Mouse (Mus musculus) ES-Bruce4 (cell line): ENCODE data around the gene Vegfb. TPM values are rescaled to one million over a fixed set of nuclear protein-coding genes. Genes with fewer than 3 reads are reported as not detected.
A peak's percentile ranks its signal among the peaks of the same experiment; 100 is the strongest.

Experiments
- H3K27ac ChIP-seq: 2 replicates; pipeline ENCODE4 v1.5.1; 2012; ENCODE audit warnings: low read length, inconsistent platforms; ENCODE audit not compliant: insufficient read depth
- H3K27me3 ChIP-seq: 2 replicates; pipeline ENCODE4 v1.6.1; 2012; ENCODE audit warnings: mild to moderate bottlenecking, low read length, inconsistent platforms; ENCODE audit not compliant: control insufficient read depth, poor library complexity, insufficient read depth, severe bottlenecking
- H3K36me3 ChIP-seq: 2 replicates; pipeline ENCODE4 v1.6.1; 2012; ENCODE audit warnings: inconsistent platforms, mild to moderate bottlenecking, low read length, moderate library complexity; ENCODE audit not compliant: control insufficient read depth, poor library complexity, insufficient read depth, severe bottlenecking
- H3K4me1 ChIP-seq: one replicate; pipeline ENCODE4 v1.8.1; 2011; ENCODE audit warnings: low read length; ENCODE audit not compliant: control insufficient read depth, insufficient read depth
- H3K4me3 ChIP-seq: 2 replicates; pipeline ENCODE4 v1.5.1; 2011; ENCODE audit warnings: low read depth, mild to moderate bottlenecking, low read length
- H3K9ac ChIP-seq: 2 replicates; pipeline ENCODE4 v1.6.1; 2012; ENCODE audit warnings: low read depth, mild to moderate bottlenecking, inconsistent platforms; ENCODE audit not compliant: poor library complexity, severe bottlenecking
- H3K9me3 ChIP-seq: replicated peaks from 2 replicates; pipeline ENCODE4 v1.6.1; 2012; ENCODE audit warnings: mild to moderate bottlenecking, low read length, inconsistent platforms; ENCODE audit not compliant: control insufficient read depth, poor library complexity, insufficient read depth, severe bottlenecking
- CTCF ChIP-seq: IDR thresholded peaks from one replicate; pipeline ENCODE4 v1.8.1; 2011; ENCODE audit warnings: low read depth, low read length
- EP300 ChIP-seq: IDR thresholded peaks from 2 replicates; pipeline ENCODE4 v1.6.1; 2011; ENCODE audit warnings: low read depth, low read length; ENCODE audit not compliant: insufficient read depth
- POLR2A ChIP-seq: IDR thresholded peaks from one replicate; pipeline ENCODE4 v1.8.1; 2011; ENCODE audit warnings: low read length; ENCODE audit not compliant: insufficient read depth
- polyA plus RNA-seq: library from polyadenylated mRNA; stranded (reverse); fragments of >200 nt; gene quantifications from 2 replicates; pipeline ENCODE4 v1.2.4, GENCODE M21; 2011; ENCODE audit warnings: low read depth; ENCODE audit not compliant: missing spikeins, insufficient read depth, insufficient read length

Gene Vegfb
- polyA plus RNA-seq, result 44.7 and 49.1 TPM in 2 replicates

DNA sequence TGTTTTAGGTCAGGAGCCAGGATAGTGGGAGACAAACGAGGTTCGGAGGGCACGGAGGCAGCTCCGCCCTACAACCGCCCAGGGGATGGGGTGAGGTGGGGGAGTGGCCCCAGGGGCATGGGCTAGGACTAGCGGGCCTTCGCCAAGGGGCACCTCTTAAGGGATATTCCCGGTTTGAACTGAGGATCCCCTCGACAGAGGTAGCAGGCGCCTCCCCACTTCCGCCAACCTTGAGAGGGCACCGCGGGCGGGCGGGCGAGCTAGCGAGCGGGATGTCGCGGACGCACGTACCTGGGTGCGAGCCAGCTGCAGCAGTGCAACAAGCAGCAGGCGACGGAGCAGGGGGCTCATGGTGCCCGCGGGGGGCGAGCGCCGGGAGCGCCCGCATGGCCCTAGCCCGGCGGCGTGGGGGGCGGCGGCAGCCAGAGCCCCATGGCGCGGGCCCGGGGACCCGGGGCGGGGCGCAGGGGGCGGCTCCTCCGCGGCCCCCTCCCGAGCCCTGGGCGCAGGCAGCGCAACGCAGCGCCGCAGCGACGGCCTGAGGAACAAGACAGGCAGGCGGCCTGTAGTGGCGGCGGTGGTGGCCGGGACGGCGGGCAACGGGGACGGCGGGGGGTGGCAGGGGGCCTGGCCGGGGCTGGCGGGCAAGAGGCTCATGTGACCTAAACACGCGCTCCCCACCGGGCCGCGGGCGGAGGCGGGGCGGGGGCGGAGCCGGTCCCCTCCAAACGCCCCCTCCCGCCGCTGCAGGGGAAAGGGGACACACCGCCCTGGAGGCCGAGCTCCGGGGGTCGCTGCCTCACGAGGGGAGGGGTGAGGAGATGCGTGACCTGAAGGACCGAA, at the start of gene Vegfb:
Gene Vegfb (minus strand): TSS at position 591 of the 843 bp plus-strand sequence.
- Histone ChIP-seq H3K4me1 (no peaks in the 10 kb centered on the region), H3K27me3 (no peaks in the 10 kb centered on the region), H3K27ac (no peak within 1 kb of the TSS), H3K9ac (peak within 1 kb of the TSS; percentile 91), H3K4me3 (peak within 1 kb of the TSS; percentile 74), H3K9me3 (no peaks in the 10 kb centered on the region), H3K36me3 (peaks cover 9% of the 10 kb centered on the region; the same call in 1 of the 2 replicates)
- no peak for TF ChIP-seq POLR2A
- TF ChIP-seq EP300, result no peak
- TF ChIP-seq CTCF, result no peak

- H3K4me3 ChIP-seq, result no peak overlapping the region
- H3K4me1 ChIP-seq, result no peaks in the 10 kb centered on the region
- no peak for TF ChIP-seq POLR2A
- no peak for TF ChIP-seq EP300
- peak; percentile 34 for TF ChIP-seq CTCF
- H3K36me3 ChIP-seq, result peaks cover 71% of the 10 kb centered on the region
- no peak overlapping the region for H3K9ac ChIP-seq
- no peaks in the 10 kb centered on the region for H3K27me3 ChIP-seq
- no peaks in the 10 kb centered on the region for H3K9me3 ChIP-seq
- no peak overlapping the region for H3K27ac ChIP-seq
Measured at GRCm38 (mm10) chr19:7034006-7034405, 46.6 kb upstream of the Vegfb start.

- Histone ChIP-seq H3K36me3 (peaks cover 94% of the 10 kb centered on the region), H3K9ac (no peak overlapping the region), H3K27me3 (no peaks in the 10 kb centered on the region), H3K27ac (no peak overlapping the region), H3K9me3 (no peaks in the 10 kb centered on the region), H3K4me1 (no peaks in the 10 kb centered on the region), H3K4me3 (no peak overlapping the region)
- TF ChIP-seq CTCF (no peak), EP300 (no peak), POLR2A (no peak)
Measured at GRCm38 (mm10) chr19:7029531-7029930, 42.1 kb upstream of the Vegfb start.

- Histone ChIP-seq H3K4me1 (no peaks in the 10 kb centered on the region), H3K9ac (no peak overlapping the region), H3K36me3 (peaks cover 54% of the 10 kb centered on the region), H3K27me3 (no peaks in the 10 kb centered on the region), H3K27ac (no peak overlapping the region), H3K9me3 (no peaks in the 10 kb centered on the region), H3K4me3 (no peak overlapping the region)
- peak; percentile 60 for TF ChIP-seq CTCF
- no peak for TF ChIP-seq POLR2A
- no peak for TF ChIP-seq EP300
Measured at GRCm38 (mm10) chr19:7020224-7020641, 32.8 kb upstream of the Vegfb start.

DNA sequence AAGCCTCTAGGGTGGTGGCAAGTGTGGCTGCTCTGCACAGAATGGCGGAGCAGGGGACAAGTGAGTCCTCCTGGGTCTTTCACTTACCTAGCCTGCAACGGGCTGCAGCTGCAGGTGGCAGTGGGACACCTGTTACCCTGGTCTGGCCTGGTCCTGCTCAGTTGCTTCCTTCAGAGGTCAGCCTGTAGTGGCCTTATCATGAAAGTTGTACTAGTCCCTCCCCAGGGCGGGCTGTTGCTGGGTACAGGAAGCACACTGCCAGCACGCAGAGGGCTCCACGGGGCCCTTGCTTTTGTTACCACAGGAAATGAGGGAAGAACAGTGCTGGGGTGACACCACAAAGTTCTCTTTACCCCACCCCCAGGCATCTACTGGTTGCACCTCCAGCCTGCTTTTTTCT, 31.7 kb upstream of the Vegfb start, which contains the start of gene Fermt3:
Gene Fermt3 (minus strand): TSS at position 279 of the 400 bp plus-strand sequence.
- Histone ChIP-seq H3K36me3 (peaks cover 44% of the 10 kb centered on the region), H3K27ac (no peak within 1 kb of the TSS), H3K9ac (no peak within 1 kb of the TSS), H3K4me1 (no peaks in the 10 kb centered on the region), H3K27me3 (no peaks in the 10 kb centered on the region), H3K9me3 (no peaks in the 10 kb centered on the region), H3K4me3 (no peak within 1 kb of the TSS)
- TF ChIP-seq EP300 (no peak), CTCF (no peak), POLR2A (no peak)

GRCm38 (mm10) chr19:7018546-7018945, 31.1 kb upstream of the Vegfb start:
- H3K4me3 ChIP-seq, result no peak overlapping the region

More at GRCm38 (mm10) chr19:7018546-7018945, 31.1 kb upstream of the Vegfb start:
- peaks cover 37% of the 10 kb centered on the region for H3K36me3 ChIP-seq
- TF ChIP-seq CTCF (no peak), EP300 (no peak), POLR2A (no peak)
- no peaks in the 10 kb centered on the region for H3K27me3 ChIP-seq
- H3K9ac ChIP-seq, result no peak overlapping the region
- no peak overlapping the region for H3K27ac ChIP-seq
- H3K9me3 ChIP-seq, result no peaks in the 10 kb centered on the region
- H3K4me1 ChIP-seq, result no peaks in the 10 kb centered on the region
